7 mouse cellular contexts compared by ENCODE assay signal in the genomic region with DNA sequence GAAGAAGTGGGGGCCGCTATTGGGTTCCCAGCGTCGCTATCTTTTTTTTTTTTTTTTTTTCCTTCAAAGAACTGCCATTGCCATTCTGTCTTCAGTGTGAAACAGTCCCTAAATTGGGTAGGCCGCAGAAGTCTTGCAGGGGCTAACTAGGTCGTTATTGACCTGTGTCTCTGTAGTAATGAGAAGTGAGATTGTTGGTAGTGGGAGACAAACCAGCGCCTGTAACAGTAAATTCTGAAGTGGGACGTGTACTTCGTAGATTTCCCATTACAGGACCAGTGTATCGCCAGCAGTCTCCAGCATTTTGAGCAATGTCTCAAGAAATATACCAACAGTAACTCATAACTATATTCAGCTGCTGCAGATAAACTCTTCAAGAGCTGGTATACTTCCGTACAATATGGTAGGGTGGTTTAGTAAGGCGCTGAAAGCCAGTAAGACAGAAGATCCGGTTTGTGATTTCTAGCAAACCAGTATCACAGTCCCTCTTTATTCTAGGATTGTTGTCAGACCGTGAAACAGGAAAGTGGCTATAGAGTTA. TPM values are rescaled to one million over a fixed set of nuclear protein-coding genes. Genes with fewer than 3 reads are reported as not detected.
DNase-seq lines count a peak whose midpoint lies in the region; ATAC-seq and TF ChIP-seq lines count a peak whose summit lies in the region.

No protein-coding gene starts in this region.

- H3K4me1 ChIP-seq in cortical plate, adult 2 months (ENCODE audit: control insufficient read depth, insufficient read depth, low read length): peaks cover 1% of the 10 kb centered on the region; the same call in 1 of the 2 replicates
- peaks cover 18% of the 10 kb centered on the region for H3K4me1 ChIP-seq in hindbrain, embryonic 16.5 days (ENCODE audit: control insufficient read depth, insufficient read depth, low read depth, low read length)

- peak overlapping the region; percentile 93 for H3K4me3 ChIP-seq in cortical plate, adult 2 months (ENCODE audit: insufficient read depth, low read length)
- H3K4me3 ChIP-seq in hindbrain, embryonic 16.5 days (ENCODE audit: low read length): peak overlapping the region; percentile 99
- peak overlapping the region; percentile 89 for H3K4me3 ChIP-seq in myocyte

- no peaks in the 10 kb centered on the region for H3K27me3 ChIP-seq in hindbrain, embryonic 16.5 days (replicated peaks; ENCODE audit: control insufficient read depth, insufficient read depth, low read length)
- H3K27me3 ChIP-seq in myocyte (ENCODE audit: control insufficient read depth, insufficient read depth, insufficient read length): no peaks in the 10 kb centered on the region

- no peak for ATAC-seq in hindbrain, embryonic 16.5 days

- peaks cover 2% of the 10 kb centered on the region; the same call in 1 of the 2 replicates for H3K36me3 ChIP-seq in hindbrain, embryonic 16.5 days (ENCODE audit: control insufficient read depth, insufficient read depth, low read length)
- H3K36me3 ChIP-seq in myocyte (ENCODE audit: control insufficient read depth, insufficient read depth): peaks cover 21% of the 10 kb centered on the region

- peak overlapping the region; percentile 72 for H3K4me2 ChIP-seq in hindbrain, embryonic 16.5 days (ENCODE audit: low read length)
- peak overlapping the region; percentile 94 for H3K4me2 ChIP-seq in myocyte (ENCODE audit: low read depth)

- H3K27ac ChIP-seq in cortical plate, adult 2 months (ENCODE audit: insufficient read depth, low read length): peak overlapping the region; percentile 68; the same call in 1 of the 2 replicates
- peak overlapping the region; percentile 93; the same call in 1 of the 2 replicates for H3K27ac ChIP-seq in hindbrain, embryonic 16.5 days (ENCODE audit: low read depth, low read length)

- 3% methylated on average over 13 of the region's 13 CpGs for WGBS in hindbrain, embryonic 16.5 days

- no peaks in the 10 kb centered on the region for H3K9me3 ChIP-seq in hindbrain, embryonic 16.5 days (ENCODE audit: control insufficient read depth, low read length)

- TF ChIP-seq POLR2A in cortical plate, adult 2 months (IDR thresholded peaks at IDR 0.05; ENCODE audit: extremely low read depth, insufficient read depth, low read length): no peak
- TF ChIP-seq POLR2A in myocyte (IDR thresholded peaks at IDR 0.05; ENCODE audit: insufficient read length, low read depth): no peak

- peak overlapping the region; percentile 98 for H3K9ac ChIP-seq in hindbrain, embryonic 16.5 days (ENCODE audit: low read depth, low read length)

- H3K79me2 ChIP-seq in myocyte (ENCODE audit: control insufficient read depth, insufficient read depth): peaks cover 50% of the 10 kb centered on the region

- DNase-seq in retina, embryonic 14.5 days (ENCODE audit: low spot score): peak; percentile 19
- DNase-seq in retina, postnatal 1 day: no peak
- no peak for DNase-seq in cerebellum, postnatal 25 days
- DNase-seq in left cerebral cortex, postnatal 10 days (ENCODE audit: extremely low spot score in 1 of 2, low spot score in 2 of 2): no peak

- intact Hi-C loops in left cerebral cortex, postnatal 10 days (cut with DNase I): loop anchor here (5.0 to 10.0 kb wide), 3 partner anchors 40 to 127 kb away; partner anchors contain the start of gene Klhl23

- peak overlapping the region; percentile 49 for H3ac ChIP-seq in myocyte (ENCODE audit: control insufficient read depth, insufficient read length)

- no peak for TF ChIP-seq CTCF in cortical plate, adult 2 months (IDR thresholded peaks at IDR 0.05; ENCODE audit: extremely low read depth, insufficient read depth, low read length)

TF ChIP-seq in myocyte, 11 proteins besides CTCF, POLR2A, EP300 and RAD21:
- TF ChIP-seq E2F4 (IDR thresholded peaks at IDR 0.05; ENCODE audit: insufficient read depth): no peak
- TF ChIP-seq CEBPB (IDR thresholded peaks at IDR 0.05; ENCODE audit: insufficient read depth, poor library complexity, severe bottlenecking): no peak
- TF ChIP-seq MAX (IDR thresholded peaks at IDR 0.05; ENCODE audit: low read depth): no peak
- no peak for TF ChIP-seq SRF (IDR thresholded peaks at IDR 0.05; ENCODE audit: control insufficient read depth, insufficient read length, low read depth)
- no peak for TF ChIP-seq MYOG (IDR thresholded peaks at IDR 0.05; ENCODE audit: control insufficient read depth in 1 of 3, insufficient read depth in 1 of 3, insufficient read length in 2 of 3, low read depth in 2 of 3)
- no peak for TF ChIP-seq TCF3 (IDR thresholded peaks at IDR 0.05; ENCODE audit: insufficient read length, low read depth)
- TF ChIP-seq REST (IDR thresholded peaks at IDR 0.05; ENCODE audit: insufficient read depth, insufficient read length): no peak
- no peak for TF ChIP-seq MYOD1 (IDR thresholded peaks at IDR 0.05; ENCODE audit: control insufficient read depth in 1 of 3, insufficient read length in 2 of 3, low read depth in 2 of 3)

RNA-seq across cellular contexts. Expression of gene Ssb, which starts 0.8 kb away (rescaled TPM):
- 80.3 and 88.7 TPM in 2 replicates for polyA plus RNA-seq in cortical plate, adult 2 months (2012; rRNA removed)
- 212 and 239 TPM in 2 replicates for polyA plus RNA-seq in hindbrain, embryonic 16.5 days (2015; fragmentation: Nextera tagmentation; extraction: Ambion mirVana)
- 36.4 TPM for polyA plus RNA-seq in myocyte (2012; fragmentation: generic; extraction: Trizol)
- 100 to 1,000 TPM; 138 to 143 TPM for total RNA-seq in left cerebral cortex, postnatal 10 days (2021)

RNA-seq across cellular contexts. Expression of gene Mettl5, which starts 23.2 kb away (rescaled TPM):
- 12.7 and 13.6 TPM in 2 replicates for polyA plus RNA-seq in cortical plate, adult 2 months (2012; rRNA removed)
- 31.1 and 34.8 TPM in 2 replicates for polyA plus RNA-seq in hindbrain, embryonic 16.5 days (2015; fragmentation: Nextera tagmentation; extraction: Ambion mirVana)
- polyA plus RNA-seq in myocyte (2012; fragmentation: generic; extraction: Trizol): 14.3 TPM
- total RNA-seq in left cerebral cortex, postnatal 10 days (2021): 10 to 100 TPM; 12.3 to 14.8 TPM

RNA-seq across cellular contexts. Expression of gene Ubr3, which starts 34.9 kb away (rescaled TPM):
- 75.8 and 77.6 TPM in 2 replicates for polyA plus RNA-seq in cortical plate, adult 2 months (2012; rRNA removed)
- polyA plus RNA-seq in hindbrain, embryonic 16.5 days (2015; fragmentation: Nextera tagmentation; extraction: Ambion mirVana): 13.4 and 15.8 TPM in 2 replicates
- 12.4 TPM for polyA plus RNA-seq in myocyte (2012; fragmentation: generic; extraction: Trizol)
- total RNA-seq in left cerebral cortex, postnatal 10 days (2021): 100 to 1,000 TPM; 132 to 142 TPM

RNA-seq across cellular contexts. Expression of gene Klhl23, which starts 40.4 kb away (rescaled TPM):
- 34.7 and 38.1 TPM in 2 replicates for polyA plus RNA-seq in cortical plate, adult 2 months (2012; rRNA removed)
- 96.3 and 98.2 TPM in 2 replicates for polyA plus RNA-seq in hindbrain, embryonic 16.5 days (2015; fragmentation: Nextera tagmentation; extraction: Ambion mirVana)
- polyA plus RNA-seq in myocyte (2012; fragmentation: generic; extraction: Trizol): 0.24 TPM
- total RNA-seq in left cerebral cortex, postnatal 10 days (2021): 100 to 1,000 TPM; 130 to 143 TPM
